Mouse (Mus musculus) thymus, postnatal 4 days (tissue): ENCODE results near the gene Mipol1.

Experiments used
- DNase-seq: peaks from one replicate; pipeline ENCODE4 v3.0.0; 2021

Gene Mipol1

GRCm38 (mm10) chr12:57243671-57244495, 13.7 kb downstream of the Mipol1 start:
- DNase-seq = no peak

- no peak for DNase-seq
Measured at GRCm38 (mm10) chr12:57258572-57258971, 28.3 kb downstream of the Mipol1 start.

- DNase-seq = no peak
Measured at GRCm38 (mm10) chr12:57275456-57275855, 45.2 kb downstream of the Mipol1 start.

- no peak for DNase-seq
Measured at GRCm38 (mm10) chr12:57281155-57282114, 51.2 kb downstream of the Mipol1 start.

GRCm38 (mm10) chr12:57285303-57286059, 55.3 kb downstream of the Mipol1 start:
- no peak for DNase-seq

- no peak for DNase-seq
Measured at GRCm38 (mm10) chr12:57307337-57307736, 77.1 kb downstream of the Mipol1 start.

GRCm38 (mm10) chr12:57307748-57308147, 77.5 kb downstream of the Mipol1 start:
- DNase-seq = no peak

GRCm38 (mm10) chr12:57339053-57339452, 108.8 kb downstream of the Mipol1 start:
- DNase-seq = no peak

- DNase-seq = no peak
Measured at GRCm38 (mm10) chr12:57340111-57340510, 109.9 kb downstream of the Mipol1 start.

GRCm38 (mm10) chr12:57362732-57363131, 132.5 kb downstream of the Mipol1 start:
- no peak for DNase-seq

- no peak for DNase-seq
Measured at GRCm38 (mm10) chr12:57364027-57364426, 133.8 kb downstream of the Mipol1 start.

GRCm38 (mm10) chr12:57371790-57372547, 141.7 kb downstream of the Mipol1 start:
- no peak for DNase-seq

GRCm38 (mm10) chr12:57382797-57383196, 152.6 kb downstream of the Mipol1 start:
- DNase-seq = no peak

- DNase-seq = no peak
Measured at GRCm38 (mm10) chr12:57387588-57388292, 157.5 kb downstream of the Mipol1 start.

GRCm38 (mm10) chr12:57399547-57399946, 169.3 kb downstream of the Mipol1 start:
- no peak for DNase-seq

GRCm38 (mm10) chr12:57400186-57400585, 170.0 kb downstream of the Mipol1 start:
- DNase-seq = no peak

GRCm38 (mm10) chr12:57401126-57401525, 170.9 kb downstream of the Mipol1 start:
- DNase-seq = no peak

- no peak for DNase-seq
Measured at GRCm38 (mm10) chr12:57402360-57402759, 172.1 kb downstream of the Mipol1 start.

- DNase-seq = no peak
Measured at GRCm38 (mm10) chr12:57409976-57410375, 179.7 kb downstream of the Mipol1 start.

- DNase-seq = no peak
Measured at GRCm38 (mm10) chr12:57413833-57414232, 183.6 kb downstream of the Mipol1 start.

- DNase-seq = no peak
Measured at GRCm38 (mm10) chr12:57424902-57425301, 194.7 kb downstream of the Mipol1 start.
